Mouse (Mus musculus): ENCODE data around the gene Calb2. TPM values are rescaled to one million over a fixed set of nuclear protein-coding genes. Genes with fewer than 3 reads are reported as not detected.

Gene Calb2
- polyA plus RNA-seq, 1 experiment from 2014 or later: 15.4 TPM

Other genes with a start within 250 kb of the Calb2 start
- 7.4 and 9.2 TPM in 2 replicates for gene Marveld3, start 206.0 kb downstream of the Calb2 start, polyA plus RNA-seq (2015; fragmentation: Nextera tagmentation; extraction: Ambion mirVana)
- 0.16 TPM in 1 of 2 replicates, not detected in the other for gene Tat, start 177.8 kb downstream of the Calb2 start, polyA plus RNA-seq (2015; fragmentation: Nextera tagmentation; extraction: Ambion mirVana)
- 0.18 and 0.28 TPM in 2 replicates for gene Chst4, start 128.5 kb downstream of the Calb2 start, polyA plus RNA-seq (2015; fragmentation: Nextera tagmentation; extraction: Ambion mirVana)
- 6.7 and 7.3 TPM in 2 replicates for gene Zfp612, start 88.5 kb downstream of the Calb2 start, polyA plus RNA-seq (2015; fragmentation: Nextera tagmentation; extraction: Ambion mirVana)
- not detected in 2 replicates for gene Gm21964, start 67.0 kb downstream of the Calb2 start, polyA plus RNA-seq (2015; fragmentation: Nextera tagmentation; extraction: Ambion mirVana)
- gene Gm17720, start 65.5 kb downstream of the Calb2 start, polyA plus RNA-seq (2015; fragmentation: Nextera tagmentation; extraction: Ambion mirVana): not detected in 2 replicates
- 7.1 and 8.5 TPM in 2 replicates for gene Cmtr2, start 47.5 kb upstream of the Calb2 start, polyA plus RNA-seq (2015; fragmentation: Nextera tagmentation; extraction: Ambion mirVana)
- 0.79 and 1.1 TPM in 2 replicates for gene Hydin, start 98.8 kb upstream of the Calb2 start, polyA plus RNA-seq (2015; fragmentation: Nextera tagmentation; extraction: Ambion mirVana)

Measured in lung, embryonic 16.5 days (tissue).